Mouse (Mus musculus) colon, adult 2 months (tissue): ENCODE measurements around the gene Med9. TPM values are rescaled to one million over a fixed set of nuclear protein-coding genes. Genes with fewer than 3 reads are reported as not detected.

Source experiments
- polyA plus RNA-seq: library from polyadenylated mRNA; depleted of rRNA; stranded (reverse); fragments of >200 nt; gene quantifications from 2 replicates; pipeline ENCODE4 v1.2.3, GENCODE M21; 2012; rRNA removed

Med9 gene
- 23.1 and 23.7 TPM in 2 replicates for polyA plus RNA-seq

DNA sequence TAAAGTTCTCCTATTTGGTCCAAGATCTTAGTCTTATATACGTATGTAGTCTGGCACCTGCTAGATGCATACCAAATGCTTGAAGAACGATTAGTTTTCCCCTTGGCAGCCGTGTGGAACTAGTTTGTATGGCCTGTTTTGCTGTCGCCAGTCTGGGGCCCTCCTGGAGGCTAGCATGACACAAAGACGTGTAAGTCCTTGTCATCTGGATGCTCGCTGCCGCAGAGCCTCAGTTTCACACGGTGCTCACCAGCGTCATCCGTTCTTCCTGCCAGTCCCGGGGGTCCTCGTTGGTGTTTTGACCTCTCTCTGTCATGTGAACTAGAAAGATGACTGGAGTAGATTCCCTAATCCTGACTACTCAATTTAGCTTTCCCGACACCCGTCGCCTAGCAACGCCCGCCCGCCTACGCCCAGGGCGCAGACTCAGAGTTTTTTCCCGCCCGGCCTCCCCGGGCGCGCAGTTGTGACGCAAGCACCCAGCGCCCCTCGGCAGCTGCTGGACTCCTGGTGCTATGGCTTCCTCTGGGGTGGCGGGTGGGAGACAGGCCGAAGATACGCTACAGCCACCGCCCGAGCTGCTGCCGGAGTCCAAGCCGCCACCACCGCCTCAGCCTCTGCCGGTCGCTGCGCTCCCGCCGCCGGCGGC, at the start of gene Med9:
Gene Med9, plus strand, starts transcription at position 455 of the 649 bp plus-strand sequence.

DNA sequence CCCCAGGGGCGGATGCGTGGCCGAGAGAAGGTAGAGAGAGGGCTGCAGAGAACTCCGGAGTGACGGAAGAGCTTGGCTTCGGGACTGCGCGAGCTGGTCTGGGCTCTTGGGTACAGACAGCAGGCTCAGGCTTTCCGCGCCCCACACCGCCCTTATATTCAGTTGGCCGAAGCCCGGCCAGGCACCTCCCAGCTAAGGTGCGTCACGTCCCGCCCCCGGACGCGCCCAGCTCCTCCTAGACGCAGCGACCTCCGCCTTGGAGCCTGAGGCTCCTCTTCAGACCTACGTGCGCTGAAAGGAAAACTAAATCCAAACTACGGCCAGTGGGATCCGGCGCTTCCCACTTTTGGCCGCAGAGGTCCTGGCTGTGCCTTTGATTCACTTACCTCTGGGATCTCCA, 16.8 kb downstream of the Med9 start, which contains the start of gene Rasd1:
Gene Rasd1, minus strand, starts transcription at position 127 of the 400 bp plus-strand sequence.

Other genes starting within 250 kb of the Med9 start
- gene Pld6, start 160.6 kb upstream of the Med9 start, polyA plus RNA-seq: 1.2 TPM in 2 replicates
- 31.9 and 36.8 TPM in 2 replicates for gene Flcn, start 138.2 kb upstream of the Med9 start, polyA plus RNA-seq
- 22.6 and 25.4 TPM in 2 replicates for gene Nt5m, start 108.8 kb upstream of the Med9 start, polyA plus RNA-seq
- gene Cops3, start 108.4 kb upstream of the Med9 start, polyA plus RNA-seq: 13.7 and 14.4 TPM in 2 replicates
- 22.7 and 24.5 TPM in 2 replicates for gene Rasd1, start 16.7 kb downstream of the Med9 start, polyA plus RNA-seq
- 16.2 and 21.2 TPM in 2 replicates for gene Pemt, start 98.3 kb downstream of the Med9 start, polyA plus RNA-seq
- 36.2 and 36.6 TPM in 2 replicates for gene Rai1, start 156.8 kb downstream of the Med9 start, polyA plus RNA-seq